Mouse (Mus musculus): ENCODE results near the gene Wfdc17.

DNA sequence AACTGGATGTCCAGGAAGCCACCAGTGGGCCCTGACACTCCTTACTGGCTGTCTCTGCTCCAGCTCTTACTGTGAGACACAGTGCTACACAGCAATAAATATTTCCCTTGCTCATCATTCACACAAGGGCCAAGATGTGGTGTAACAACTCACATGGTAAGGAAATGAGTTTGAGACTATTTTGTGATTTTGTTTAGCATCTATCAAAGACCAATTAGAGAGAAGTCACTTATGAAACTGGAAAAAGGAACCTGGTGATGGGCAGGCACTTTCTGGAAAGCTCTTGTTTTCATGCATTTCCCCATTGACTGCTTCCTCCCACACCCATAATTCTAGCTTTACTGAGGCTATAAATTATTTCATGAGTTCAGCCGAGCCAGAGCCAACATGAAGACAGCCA is at the start of gene Wfdc17:
- TF ChIP-seq CTCF (IDR thresholded peaks at IDR 0.05; ENCODE audit: low read depth, low read length) (no peak), POLR2A (IDR thresholded peaks at IDR 0.05; ENCODE audit: borderline replicate concordance, low read depth, low read length) (no peak)
